Mouse (Mus musculus): ENCODE results near the gene Slc1a2. TPM values are rescaled to one million over a fixed set of nuclear protein-coding genes. Genes with fewer than 3 reads are reported as not detected.
A peak's percentile ranks its signal among the peaks of the same experiment; 100 is the strongest.

Slc1a2 gene
- total RNA-seq, 2 experiments from 2014 or later = 1,823 to 2,031 TPM

DNA sequence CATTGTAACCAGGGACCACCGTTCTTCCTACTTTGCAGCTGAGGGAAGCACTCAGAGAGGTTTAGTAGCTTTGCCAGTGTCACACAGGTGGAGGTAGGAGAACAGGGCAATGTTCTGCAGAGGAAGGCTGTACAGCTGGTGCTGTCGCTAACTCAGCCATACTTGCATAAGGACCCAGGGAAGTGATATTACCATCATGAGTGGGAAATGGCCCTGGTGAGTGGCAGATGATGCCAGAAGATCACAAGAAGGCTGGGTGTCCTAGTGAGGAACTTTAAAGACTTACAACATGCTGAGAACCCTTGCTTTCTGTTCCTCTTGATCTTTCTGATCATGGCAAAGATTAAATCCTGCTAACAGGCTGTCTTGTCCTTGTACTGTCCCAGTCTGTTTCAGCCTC lies 42.2 kb downstream of the Slc1a2 start:
- intact Hi-C loops (cut with DNase I) = no loop called here
- no peak for DNase-seq (ENCODE audit: low spot score in 2 of 2)

DNA sequence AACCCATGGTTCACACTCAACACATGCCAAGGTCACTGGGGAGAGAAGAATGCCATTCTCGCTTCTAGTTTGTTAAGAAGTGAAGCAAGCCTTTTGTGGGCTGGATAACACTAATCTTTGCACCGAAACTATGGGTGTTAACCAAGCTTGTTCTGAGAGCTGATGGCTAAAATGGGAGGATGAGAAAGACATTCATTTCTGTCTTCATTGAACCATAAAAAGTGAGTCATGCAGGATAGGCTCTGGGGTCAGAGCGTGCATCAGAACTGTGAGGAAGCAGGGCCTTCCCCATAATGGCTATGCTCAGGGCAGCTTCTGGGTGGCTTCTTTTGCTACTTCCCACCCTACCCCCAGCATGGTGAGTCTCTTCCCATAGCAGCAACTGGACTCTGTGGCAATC lies 42.9 kb downstream of the Slc1a2 start:
- no peak for DNase-seq (ENCODE audit: low spot score in 2 of 2)
- intact Hi-C loops (cut with DNase I) = no loop called here

DNA sequence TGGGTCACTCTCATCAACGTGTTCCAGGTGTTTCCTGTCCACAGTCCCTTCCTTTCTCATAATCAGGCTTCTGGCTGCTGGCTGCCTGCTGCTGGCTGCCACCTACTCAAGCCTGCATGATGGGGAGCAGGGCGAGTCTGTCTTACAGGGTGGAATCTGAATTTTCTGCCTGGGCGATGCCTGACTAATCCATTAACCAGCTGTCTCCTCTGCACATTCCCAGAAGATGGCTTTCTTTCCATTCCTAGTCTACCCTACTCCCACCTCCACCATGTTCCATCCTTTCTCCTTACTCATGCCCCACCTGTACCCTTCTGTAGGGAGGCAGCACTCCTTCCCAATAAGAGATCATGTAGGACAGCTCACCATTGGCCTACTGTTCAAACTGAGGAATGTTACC lies 45.1 kb downstream of the Slc1a2 start:
- peak; percentile 47 to 92 for DNase-seq (ENCODE audit: low spot score in 2 of 2)
- intact Hi-C loops (cut with DNase I) = no loop called here

DNA sequence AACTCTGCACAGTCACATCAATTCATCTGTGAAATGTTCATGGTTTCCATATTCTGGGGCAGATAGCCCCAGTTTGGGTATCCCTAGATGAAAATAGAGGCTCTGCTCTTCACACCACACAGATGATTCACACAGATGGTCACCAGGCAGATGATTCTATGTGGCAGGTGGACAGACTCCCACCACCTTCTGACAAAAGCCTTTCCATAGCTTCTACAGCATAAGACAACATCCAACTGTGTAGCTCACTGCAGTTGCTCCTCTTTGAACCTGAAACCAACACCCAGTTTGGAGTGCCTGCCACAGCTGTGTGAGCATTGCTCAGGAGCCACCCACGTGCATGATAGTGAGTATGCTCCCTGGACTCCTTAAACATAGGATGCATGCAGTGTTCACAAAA lies 46.3 kb downstream of the Slc1a2 start:
- peak; percentile 51 to 94 for DNase-seq (ENCODE audit: low spot score in 2 of 2)
- intact Hi-C loops (cut with DNase I) = loop anchor here (2.0 kb wide), 2 partner anchors 38 to 70 kb away; no protein-coding TSS in a partner anchor

DNA sequence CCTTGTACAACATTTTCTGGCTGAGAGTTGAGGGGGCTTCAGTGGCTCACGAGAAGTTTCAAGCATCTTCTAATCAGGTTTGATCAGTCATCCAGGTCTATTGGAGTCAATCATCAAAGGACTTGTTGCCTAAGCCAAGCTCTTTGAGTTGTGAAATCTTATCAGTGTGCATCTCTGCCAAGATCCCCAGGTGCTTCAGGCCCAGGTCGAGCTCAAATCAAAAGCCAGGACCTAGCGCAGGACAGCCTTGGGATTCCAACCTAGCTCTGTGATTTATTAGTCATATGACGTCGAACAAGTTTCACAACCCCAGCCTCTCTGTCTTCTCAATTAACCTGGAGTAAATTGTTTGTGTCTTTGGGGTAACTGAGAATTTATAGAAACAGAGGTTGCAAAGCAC lies 53.1 kb downstream of the Slc1a2 start:
- intact Hi-C loops (cut with DNase I) = no loop called here

DNA sequence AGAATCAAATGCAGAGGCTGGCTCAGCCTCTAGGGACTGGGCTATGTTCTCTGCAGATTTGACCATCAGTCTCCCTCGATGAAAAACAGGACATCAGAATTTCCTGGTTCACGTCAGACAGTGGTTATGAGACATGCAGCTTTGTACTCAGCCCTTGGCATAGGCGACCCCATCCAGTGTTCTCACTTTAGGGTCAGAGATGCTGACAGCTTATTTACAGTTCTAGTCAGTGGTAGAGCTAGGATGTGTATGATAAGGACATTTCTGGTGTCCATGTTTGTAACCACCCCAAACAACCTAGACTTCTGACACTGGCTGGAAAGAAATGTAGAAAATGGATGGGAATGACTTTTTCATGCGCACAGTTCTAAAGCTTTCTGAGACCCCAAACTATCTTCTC lies 53.6 kb downstream of the Slc1a2 start:
- intact Hi-C loops (cut with DNase I) = no loop called here
- no peak for DNase-seq (ENCODE audit: low spot score in 2 of 2)

More for the DNA sequence above, 53.1 kb downstream of the Slc1a2 start:
- DNase-seq (ENCODE audit: low spot score in 2 of 2) = no peak

DNA sequence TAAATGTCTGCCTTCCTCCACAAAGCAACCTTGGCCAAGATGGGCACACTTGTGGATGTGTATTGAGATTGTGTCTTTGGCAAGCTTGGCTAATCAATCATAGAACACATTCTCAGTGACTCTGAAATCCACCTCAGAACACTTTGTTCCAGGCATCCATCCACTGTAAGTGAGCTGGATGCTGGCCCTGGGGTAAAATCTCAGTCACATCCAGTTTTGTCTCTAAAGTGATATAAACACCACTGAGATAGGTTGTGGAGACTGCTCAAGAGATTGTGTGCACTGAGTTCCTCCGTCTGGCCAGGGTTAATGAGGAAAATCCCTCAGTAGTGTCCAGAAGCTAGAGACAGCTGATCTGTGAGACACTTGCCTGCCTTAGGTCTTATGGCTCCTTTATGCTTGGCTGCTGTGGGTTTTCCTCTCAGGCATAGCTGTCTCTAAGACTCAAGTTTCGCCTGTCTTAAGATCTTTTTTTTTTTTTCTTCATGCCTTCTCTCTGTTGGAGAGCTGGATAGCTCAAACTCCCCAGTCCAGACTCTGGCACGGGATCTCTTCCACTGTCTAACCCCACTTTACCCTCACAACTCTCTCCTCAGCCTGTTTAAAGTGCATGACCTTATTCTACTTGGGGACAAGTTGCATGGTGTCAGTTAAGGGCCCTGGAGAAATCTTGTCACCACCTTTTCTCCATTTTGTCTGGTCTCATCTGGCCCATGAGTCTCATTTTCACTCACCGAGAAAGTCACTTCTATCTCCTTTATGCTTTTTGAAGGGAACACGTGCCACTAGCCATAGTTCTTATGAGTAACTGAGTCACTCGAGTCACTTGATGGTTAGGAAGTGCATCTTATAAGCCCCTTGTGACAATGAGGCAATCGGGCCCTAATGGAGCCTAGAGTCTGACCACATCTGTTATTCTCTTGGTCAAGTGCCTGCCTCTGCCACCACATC lies 54.5 kb downstream of the Slc1a2 start:
- intact Hi-C loops (cut with DNase I) = no loop called here
- no peak for DNase-seq (ENCODE audit: low spot score in 2 of 2)

DNA sequence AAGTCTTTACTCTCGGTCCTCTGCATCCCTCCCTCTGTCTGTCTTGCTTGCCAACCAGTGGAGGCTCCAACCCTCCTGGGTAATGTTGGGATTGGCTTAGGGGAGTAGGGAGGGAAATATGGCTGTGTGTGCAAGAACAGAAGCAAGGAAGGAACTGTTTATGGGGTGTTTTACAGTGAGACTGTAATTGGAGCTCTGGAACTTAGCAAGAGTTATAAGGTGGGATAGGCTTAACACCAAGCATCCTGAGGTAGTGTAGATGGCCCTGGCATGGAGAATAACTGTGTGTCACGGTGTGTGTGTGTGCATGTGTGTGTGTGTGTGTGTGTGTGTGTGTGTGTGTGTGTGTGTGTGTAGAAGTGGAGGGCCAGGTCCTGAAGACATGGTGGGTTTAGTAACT lies 55.9 kb downstream of the Slc1a2 start:
- no peak for DNase-seq (ENCODE audit: low spot score in 2 of 2)
- intact Hi-C loops (cut with DNase I) = no loop called here

DNA sequence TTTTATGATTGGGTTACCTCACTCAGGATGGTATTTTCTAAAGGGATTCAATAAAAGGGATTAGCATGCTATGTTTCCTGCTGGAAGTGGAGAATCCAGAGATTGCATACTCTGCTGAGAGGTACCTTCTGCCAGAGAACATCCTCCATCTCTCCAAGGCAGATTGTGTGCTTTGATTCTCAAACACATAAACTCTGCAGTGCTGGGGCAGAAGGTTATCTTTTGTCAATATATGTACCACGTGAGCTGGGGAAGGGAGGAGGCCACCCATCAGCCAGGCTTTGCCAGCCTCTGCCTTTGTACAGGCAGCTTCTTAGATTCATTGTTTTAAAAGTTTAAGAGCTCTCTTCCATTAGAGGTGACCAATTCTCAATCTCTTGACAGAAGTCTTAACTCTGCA lies 57.3 kb downstream of the Slc1a2 start:
- DNase-seq (ENCODE audit: low spot score in 2 of 2) = no peak
- intact Hi-C loops (cut with DNase I) = no loop called here

DNA sequence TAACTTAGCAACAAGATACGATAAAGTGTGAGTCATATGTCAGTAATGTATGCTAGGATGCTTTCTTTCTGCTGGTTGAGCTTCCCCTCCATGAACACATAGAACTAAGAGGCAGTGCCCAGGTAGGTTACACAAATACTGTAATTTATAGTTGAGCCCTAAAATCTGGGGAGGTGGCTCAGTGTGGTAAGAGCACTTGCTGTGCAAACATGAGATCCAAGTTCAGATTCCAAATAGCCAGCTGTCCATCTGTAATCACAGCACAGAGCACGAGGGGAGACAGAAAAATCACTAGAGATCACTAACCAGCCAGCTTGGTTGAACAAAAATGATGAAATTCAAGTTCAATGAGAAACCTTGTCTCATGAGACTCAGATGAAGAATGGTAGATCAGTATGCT lies 63.4 kb downstream of the Slc1a2 start:
- no peak for DNase-seq (ENCODE audit: low spot score in 2 of 2)
- intact Hi-C loops (cut with DNase I) = no loop called here

DNA sequence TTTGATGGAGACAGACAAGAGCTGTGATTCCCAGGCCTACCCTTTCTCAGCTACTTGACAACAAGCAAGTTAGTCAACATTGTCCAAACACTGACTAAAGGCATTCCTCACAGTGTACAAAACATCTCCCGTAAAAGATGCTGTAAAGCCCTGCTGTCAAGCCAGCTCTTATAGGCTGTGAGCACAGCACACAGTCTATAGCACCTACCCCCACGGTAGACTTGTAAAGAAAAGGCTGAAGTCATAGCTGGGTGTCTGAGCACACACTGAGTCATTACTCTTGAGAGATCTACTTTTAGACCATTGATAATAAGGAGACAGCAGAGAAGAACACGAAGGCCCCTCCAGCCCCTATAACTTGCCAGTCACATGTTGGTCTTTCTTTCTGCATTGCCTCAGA lies 66.6 kb downstream of the Slc1a2 start:
- intact Hi-C loops (cut with DNase I) = no loop called here

DNA sequence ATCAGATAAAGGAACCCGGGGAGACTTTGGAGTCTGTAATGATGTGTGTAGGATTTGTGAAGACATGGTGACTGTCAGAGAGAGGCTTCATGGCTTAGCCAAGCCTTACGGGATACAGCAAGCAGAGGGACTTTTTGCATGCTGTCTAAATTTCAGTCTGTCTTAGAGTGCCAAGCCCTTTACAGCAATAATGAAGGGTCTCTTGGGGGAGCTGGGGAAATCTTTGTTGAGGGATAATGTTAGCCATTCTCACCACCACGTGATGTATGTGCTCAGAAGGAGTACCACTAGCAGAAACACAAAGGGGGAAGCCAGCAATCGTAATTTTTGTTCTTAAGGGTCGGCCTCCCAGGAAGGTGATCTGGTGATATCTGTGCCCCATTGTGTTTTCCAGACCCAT lies 71.9 kb downstream of the Slc1a2 start:
- intact Hi-C loops (cut with DNase I) = no loop called here
- DNase-seq (ENCODE audit: low spot score in 2 of 2) = no peak

More for the DNA sequence above, 66.6 kb downstream of the Slc1a2 start:
- peak in 1 of 2 experiments; percentile 77 for DNase-seq (ENCODE audit: low spot score in 2 of 2)

DNA sequence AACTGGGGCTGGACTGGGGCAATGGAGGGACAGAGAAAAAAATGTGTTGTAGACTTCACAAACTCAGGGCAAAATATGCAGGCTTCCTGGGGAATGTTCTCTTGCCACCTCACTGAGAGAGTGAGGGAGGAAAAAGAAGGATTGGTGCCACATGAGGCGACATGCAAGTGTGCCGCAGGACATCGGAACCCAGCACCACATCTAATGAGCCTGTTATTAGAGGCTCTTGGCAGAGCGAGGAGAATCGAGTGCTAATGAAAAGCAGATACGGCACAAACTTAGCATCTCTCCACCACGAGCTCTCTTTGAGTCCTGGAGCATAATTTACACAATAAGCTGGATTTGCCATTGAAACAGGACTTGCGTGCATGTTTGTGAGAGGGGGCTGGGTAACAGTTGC lies 72.3 kb downstream of the Slc1a2 start:
- intact Hi-C loops (cut with DNase I) = no loop called here
- no peak for DNase-seq (ENCODE audit: low spot score in 2 of 2)

DNA sequence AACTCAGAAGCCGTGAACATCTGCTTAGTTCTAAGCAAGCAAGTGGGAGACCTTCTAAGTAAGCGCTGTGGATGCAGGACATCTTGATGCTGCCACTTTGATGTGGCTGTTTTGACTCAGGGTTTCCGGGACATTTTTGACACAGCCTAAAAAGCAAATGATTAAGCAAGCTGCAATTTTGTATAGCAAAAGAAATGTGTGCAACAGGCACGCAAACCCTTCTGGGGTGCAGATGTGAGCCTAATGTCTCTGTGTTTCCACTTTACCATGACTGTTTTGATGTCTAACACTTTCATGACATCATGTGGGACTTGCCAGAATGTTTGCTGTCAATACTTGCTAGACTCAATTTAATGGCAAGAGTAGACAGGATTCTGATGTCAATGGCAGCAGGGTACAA lies 74.7 kb downstream of the Slc1a2 start:
- DNase-seq (ENCODE audit: low spot score in 2 of 2) = no peak
- intact Hi-C loops (cut with DNase I) = no loop called here

DNA sequence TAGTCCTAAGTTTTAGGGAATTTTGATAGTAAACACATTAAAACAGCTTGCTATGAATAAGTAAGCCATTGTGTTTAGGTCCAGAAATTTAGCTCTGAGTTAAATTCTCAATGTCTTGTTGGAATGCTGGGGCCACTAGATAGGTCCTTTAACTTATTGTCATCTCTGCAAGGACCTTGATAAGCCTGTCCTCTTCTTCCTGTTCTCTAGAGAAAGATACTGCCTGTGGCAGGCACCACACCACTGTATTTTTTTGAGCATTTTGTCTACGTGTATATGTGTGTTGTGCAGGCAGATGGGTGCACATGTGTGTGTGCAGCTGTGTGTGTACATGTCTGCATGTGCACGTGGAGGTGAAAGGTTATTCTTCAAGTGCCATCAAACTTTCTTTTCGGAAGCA lies 75.6 kb downstream of the Slc1a2 start:
- intact Hi-C loops (cut with DNase I) = no loop called here
- DNase-seq (ENCODE audit: low spot score in 2 of 2) = no peak

DNA sequence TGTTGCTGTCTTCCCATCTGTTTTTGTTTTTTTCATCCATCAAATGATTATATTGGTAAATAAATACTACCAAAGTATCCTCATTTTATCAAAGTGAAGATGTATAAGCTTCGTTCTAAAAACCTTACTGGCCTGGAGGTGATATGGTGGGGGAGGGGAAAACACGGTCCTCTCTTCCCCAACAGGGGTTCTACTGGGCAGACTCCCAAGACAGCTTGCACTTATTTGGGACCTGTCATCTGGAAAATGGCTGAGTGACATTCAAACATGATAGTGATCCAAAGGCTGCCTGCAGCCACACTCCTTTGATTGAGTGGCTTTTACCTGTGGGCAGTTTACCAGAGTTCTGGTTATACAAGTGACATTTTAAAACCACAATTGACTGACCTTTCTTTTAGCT lies 76.6 kb downstream of the Slc1a2 start:
- no peak for DNase-seq (ENCODE audit: low spot score in 2 of 2)
- intact Hi-C loops (cut with DNase I) = no loop called here

DNA sequence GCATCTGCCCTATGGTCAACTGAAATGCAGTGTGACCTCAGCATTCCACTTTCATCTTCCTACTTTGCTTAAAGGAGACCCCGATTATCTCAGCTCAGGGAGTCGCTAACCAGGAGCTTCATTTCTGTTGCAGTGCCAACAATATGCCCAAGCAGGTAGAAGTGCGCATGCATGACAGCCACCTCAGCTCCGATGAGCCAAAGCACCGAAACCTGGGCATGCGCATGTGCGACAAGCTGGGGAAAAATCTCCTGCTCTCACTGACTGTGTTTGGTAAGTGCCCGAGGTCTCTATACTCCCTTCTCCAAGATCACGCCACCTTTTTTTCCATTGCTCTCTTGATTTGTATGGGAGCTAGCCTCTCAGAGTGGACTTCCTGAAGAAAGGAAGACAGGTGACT lies 77.4 kb downstream of the Slc1a2 start:
- intact Hi-C loops (cut with DNase I) = no loop called here
- no peak for DNase-seq (ENCODE audit: low spot score in 2 of 2)

DNA sequence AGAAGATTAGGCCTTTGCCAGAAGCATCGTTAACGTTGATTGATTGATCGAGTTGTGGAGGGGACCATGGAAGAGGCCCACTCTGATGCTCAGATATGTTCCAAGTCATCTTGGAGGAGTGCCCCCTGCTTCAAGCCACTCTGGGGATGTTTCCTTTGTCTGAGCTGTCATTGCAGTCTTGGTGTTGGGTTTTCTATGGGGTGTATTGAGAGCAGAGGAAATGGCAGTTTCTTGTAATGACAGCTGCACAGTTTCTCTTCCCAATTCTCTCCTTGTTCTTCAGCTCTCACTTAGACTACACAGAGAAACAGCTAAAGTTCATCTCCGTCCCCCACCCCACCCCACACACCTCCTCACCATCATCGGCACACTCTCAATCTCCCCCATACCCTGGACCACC lies 78.0 kb downstream of the Slc1a2 start:
- no peak for DNase-seq (ENCODE audit: low spot score in 2 of 2)

DNA sequence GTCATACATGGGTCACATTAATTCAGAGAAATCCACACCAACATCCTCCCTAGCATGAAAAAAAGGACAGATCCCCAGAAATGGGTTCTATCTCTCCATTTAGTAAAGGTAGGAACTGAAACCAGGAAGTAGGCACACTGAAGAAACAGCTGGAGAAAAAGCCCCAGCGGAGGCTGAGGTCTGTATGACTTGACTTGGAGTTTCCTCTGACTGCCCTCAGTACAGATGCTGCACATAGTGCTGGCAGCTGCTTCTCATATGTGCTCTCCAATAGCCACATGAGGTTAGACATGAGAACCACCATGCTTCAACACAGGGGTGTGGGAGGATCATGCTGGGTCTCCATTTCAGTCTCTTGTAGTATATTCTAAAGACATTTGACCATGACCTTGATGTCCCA lies 80.4 kb downstream of the Slc1a2 start:
- intact Hi-C loops (cut with DNase I) = no loop called here
- no peak for DNase-seq (ENCODE audit: low spot score in 2 of 2)

More for the DNA sequence above, 78.0 kb downstream of the Slc1a2 start:
- intact Hi-C loops (cut with DNase I) = no loop called here

DNA sequence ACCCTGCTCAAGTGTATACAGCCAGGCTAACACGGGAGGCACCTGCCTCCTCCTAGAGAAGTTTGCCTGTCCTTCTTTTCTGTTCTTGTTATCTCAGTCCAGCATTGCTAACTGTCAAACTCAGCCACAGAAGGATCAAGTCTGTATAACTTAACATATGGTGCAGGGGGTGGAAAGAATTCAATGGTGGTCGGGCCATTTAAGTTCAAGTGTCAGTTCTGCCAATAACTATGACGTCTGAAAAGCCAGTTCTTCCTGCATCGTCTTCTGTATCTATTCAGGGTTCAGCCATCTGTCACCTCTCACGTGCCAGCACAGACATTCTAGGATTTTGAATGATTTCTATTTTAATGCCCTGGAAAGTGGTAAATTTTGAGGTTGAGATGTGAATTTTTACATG lies 84.2 kb downstream of the Slc1a2 start:
- intact Hi-C loops (cut with DNase I) = loop anchor here (2.0 to 5.0 kb wide), 3 partner anchors 38 to 145 kb away; no protein-coding TSS in a partner anchor

DNA sequence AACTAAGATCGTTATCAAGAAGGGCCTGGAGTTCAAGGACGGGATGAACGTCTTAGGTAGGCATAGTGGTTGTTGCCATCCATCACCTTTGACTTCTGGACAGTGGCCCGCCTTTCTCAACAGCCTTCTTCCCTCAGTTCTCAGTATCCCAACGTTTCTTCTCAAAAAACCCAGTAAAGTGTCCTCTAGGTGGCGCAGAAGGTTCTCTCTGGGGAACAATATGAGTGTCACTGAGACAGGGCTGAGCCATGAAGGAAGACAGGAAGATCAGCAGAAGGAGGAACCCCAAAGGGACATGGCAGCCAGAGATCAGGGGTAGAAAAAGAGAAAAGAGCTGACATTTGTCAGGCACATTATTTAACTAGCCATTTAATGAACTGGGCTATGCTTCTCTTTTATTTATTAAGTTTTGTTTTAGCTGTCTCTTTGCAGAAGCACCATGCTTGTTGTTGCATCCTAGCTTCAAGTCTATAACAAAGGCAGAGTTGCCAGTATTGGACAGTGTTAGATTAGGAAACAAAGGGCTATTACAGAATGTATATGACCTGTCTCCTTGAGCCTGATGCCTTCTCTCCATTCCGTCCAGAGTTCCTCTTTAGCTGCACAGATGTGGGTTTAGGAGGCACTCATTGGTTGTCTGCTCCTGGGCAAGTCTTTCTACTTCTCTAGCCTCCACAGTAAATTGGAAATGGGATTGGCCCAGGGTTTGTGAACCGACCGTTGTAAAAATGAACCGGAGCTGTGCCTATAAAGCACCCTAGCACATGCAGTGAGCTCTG lies 85.6 kb downstream of the Slc1a2 start:
- intact Hi-C loops (cut with DNase I) = loop anchor here (2.0 to 5.0 kb wide), 3 partner anchors 39 to 147 kb away; no protein-coding TSS in a partner anchor
- peak; percentile 58 to 77 for DNase-seq (ENCODE audit: low spot score in 2 of 2)

More for the DNA sequence above, 84.2 kb downstream of the Slc1a2 start:
- peak; percentile 53 to 92 for DNase-seq (ENCODE audit: low spot score in 2 of 2)

Data from left cerebral cortex, postnatal 25 days (tissue).